Mouse (Mus musculus) cortical plate, adult 2 months (tissue): ENCODE measurements around the gene 1700057G04Rik.

Experiments used
- CTCF ChIP-seq: fragments of 200-500 bp; IDR thresholded peaks from 2 replicates; pipeline ENCODE4 v1.5.1; 2011; ENCODE audit warnings: mild to moderate bottlenecking, control low read depth, low read length; ENCODE audit not compliant: insufficient read depth; ENCODE audit errors: extremely low read depth
- POLR2A ChIP-seq: fragments of 200-500 bp; IDR thresholded peaks from 2 replicates; pipeline ENCODE4 v1.6.1; 2011; ENCODE audit warnings: mild to moderate bottlenecking, low read length, control low read depth; ENCODE audit not compliant: insufficient read depth; ENCODE audit errors: extremely low read depth

- TF ChIP-seq CTCF = no peak
- TF ChIP-seq POLR2A = no peak
Observed at GRCm38 (mm10) chr9:92276360-92276759, 32.8 kb upstream of the 1700057G04Rik start.
